Mouse (Mus musculus): ENCODE data around the gene Bbx.

Gene Bbx

DNA sequence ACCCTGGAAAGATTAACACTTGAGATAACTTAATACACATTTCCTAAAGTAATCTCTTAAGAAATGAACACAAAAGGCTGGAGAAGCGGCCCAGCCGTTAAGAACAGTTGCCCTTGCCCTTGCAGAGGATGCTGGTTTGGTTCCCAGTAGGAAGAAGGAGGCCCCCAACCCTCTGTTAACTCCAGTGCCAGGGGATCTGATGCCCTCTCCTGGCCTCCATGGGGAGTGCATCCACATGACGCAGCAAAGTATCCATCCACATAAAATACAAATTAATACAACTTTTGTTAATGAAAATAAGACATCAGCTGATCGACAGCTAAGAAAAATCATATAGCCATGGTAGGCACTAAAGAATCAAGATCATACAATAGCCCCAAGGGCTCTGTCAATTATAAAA lies 33.6 kb downstream of the Bbx start:
- DNase-seq (ENCODE audit: low read depth) = no peak

DNA sequence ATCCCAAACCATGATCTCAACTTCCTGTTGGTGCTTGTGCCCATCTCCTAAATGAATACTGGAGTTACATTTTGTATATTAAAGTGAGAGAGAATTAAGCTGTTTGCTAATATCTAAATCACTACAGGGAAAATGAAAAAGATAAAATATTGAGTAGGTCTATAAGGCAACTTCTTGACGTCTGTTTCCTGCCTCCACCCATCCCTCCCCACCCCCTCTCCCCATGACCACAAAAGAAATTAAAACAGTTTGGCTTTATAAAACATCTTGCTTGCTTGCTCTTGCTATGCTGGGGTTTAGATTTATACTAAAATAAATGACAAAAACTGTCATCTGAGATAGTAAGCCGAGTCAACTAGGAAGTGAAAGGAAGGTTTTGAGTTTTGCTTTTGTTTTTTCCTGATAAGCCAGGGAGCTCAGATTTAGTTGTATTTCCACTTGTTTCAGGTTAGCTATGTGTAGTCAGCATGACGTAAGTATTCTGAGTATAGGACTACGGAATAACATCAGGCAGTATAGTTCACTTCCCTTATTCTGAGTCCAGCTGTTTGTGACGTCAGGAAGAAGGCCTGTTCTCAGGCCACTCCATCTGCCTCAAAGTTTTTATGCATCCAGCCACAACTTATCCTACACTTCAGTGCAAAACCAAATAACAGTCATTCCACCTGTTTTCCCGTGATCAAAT lies 36.1 kb downstream of the Bbx start:
- peak; percentile 52 for DNase-seq (ENCODE audit: low read depth)

- DNase-seq (ENCODE audit: low read depth) = no peak
Observed at GRCm38 (mm10) chr16:50388499-50388898, 43.7 kb downstream of the Bbx start.

DNA sequence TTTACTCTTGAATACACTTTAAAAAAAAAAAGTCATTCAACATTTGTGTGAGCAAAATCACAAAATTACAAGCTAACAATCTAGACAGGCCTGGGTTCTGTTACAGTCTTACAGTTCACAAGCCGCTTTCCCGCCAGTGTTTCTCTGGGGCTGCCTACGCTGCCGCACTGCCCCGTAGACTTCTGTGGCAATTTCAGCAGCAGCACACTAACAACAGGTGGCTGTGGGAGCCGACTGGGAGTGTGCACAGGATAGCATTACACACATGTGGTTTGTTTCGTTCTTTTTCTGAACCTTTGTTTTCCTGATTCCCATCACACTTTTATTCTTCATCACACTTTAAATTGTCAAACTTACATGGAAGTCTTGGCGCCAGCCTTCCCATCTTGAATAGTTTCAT lies 48.6 kb downstream of the Bbx start:
- DNase-seq (ENCODE audit: low read depth) = no peak

DNA sequence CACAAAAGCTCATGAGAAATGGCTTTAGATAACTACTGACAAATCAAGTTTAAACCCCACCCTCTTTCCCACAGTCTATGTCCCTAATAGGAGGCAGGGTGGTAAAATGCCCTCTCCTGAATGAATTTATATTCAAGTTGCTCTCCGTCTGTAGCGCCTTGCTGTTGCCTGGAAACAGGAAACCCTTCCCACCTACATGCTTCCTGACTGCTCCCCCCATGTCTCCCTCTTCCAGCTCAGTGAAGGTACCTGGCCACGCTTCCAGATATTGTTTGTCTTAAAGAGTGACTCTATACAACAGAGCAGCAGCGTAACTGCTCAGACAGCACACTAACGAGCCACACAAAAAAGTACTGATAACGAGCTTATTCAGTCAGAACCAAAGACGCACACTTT lies 50.8 kb downstream of the Bbx start:
- no peak for DNase-seq (ENCODE audit: low read depth)

DNA sequence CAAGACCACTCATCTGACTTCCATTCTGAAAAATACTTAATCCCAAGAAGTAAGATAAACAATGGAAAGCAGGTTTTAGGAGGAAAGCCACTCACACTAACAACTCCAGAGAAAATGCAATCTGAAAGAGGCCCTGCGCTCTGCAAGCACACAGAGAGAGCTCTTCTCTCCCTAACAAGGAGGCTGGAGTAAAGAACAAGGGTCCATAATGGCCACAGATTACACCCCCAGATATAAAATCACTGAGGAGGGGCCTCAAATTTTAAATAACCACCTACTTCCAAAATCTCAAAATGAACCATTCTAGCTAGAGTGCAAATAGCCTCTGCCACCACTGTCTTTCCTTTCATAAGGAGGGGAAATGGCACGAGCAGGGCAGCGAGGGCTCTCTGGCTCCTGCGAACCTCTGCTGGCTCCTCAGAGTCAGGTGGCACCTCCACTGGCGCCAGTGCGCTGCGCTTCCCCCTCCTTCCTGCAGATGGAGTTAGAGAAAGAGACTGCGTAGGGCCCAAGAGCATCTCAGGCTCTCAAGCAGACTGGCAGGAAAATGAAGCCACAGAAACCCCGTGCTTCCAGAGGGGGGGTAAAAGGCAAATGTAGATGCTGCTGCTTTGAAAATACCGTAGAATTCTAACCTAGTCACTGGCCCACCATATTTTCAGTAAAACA lies 51.4 kb downstream of the Bbx start:
- DNase-seq (ENCODE audit: low read depth) = peak; percentile 51

- DNase-seq (ENCODE audit: low read depth) = no peak
Observed at GRCm38 (mm10) chr16:50380232-50380631, 52.0 kb downstream of the Bbx start.

DNA sequence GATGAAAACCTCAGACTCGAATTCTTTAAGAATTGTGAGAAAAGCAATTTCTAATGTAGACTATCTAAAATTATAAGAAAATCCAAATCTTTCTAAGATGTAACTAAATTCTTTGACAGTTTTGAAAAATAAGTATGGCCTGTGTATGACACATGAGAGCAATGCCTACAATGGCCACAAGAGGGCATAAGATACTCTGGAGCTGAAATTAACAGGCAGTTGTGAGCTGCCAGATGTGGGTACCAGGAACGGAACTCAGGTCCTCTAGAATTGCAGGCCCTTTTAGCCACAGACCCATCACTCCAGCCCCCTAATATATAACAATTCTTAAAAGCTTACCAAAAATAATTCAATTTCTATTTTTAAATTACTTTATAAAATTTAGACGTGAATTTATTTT lies 57.6 kb downstream of the Bbx start:
- DNase-seq (ENCODE audit: low read depth) = peak; percentile 59

- DNase-seq (ENCODE audit: low read depth) = no peak
Observed at GRCm38 (mm10) chr16:50373685-50374084, 58.5 kb downstream of the Bbx start.

- peak; percentile 93 for DNase-seq (ENCODE audit: low read depth)
Observed at GRCm38 (mm10) chr16:50372543-50372942, 59.6 kb downstream of the Bbx start.

- DNase-seq (ENCODE audit: low read depth) = peak; percentile 50
Observed at GRCm38 (mm10) chr16:50371460-50371859, 60.7 kb downstream of the Bbx start.

DNA sequence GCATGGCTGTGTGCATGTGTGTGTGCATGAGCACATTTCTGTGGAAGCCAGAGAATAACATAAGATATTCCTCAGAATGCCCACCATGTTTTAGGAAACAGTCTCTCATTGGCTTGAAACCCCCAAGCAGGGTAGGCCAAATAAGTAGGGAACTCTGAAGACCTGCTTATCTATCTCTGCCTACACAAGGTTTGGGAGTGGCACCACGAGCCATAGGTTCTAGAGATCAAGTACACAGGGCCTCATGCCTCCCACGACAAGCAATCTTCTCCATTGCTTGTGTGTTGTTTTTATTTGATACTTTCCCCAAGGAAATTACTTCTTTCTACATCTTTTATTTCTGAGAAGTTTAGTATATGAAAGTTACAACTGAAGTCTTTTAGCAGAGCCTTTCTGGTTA lies 61.8 kb downstream of the Bbx start:
- DNase-seq (ENCODE audit: low read depth) = no peak

DNA sequence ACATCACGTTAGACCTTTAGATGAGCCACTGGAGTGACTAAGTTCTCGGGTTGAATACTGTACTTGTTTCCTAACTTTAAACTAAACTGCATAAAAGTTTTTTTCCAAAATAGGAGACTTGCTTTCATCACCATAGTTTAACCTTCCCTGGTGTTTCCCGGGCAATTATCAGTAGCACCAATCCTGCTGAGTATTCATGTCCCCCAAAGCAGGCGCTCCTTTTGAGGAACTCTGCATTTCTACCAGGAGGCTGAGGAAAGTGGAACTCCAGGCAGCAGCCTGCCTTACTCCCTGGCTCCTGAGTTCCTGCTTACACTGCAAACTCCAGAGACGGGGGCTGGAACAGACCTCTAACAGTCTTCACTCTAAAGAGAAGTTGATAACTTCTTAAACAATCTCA lies 65.6 kb downstream of the Bbx start:
- no peak for DNase-seq (ENCODE audit: low read depth)

GRCm38 (mm10) chr16:50364189-50365059 lies 67.8 kb downstream of the Bbx start:
- no peak for DNase-seq (ENCODE audit: low read depth)

DNA sequence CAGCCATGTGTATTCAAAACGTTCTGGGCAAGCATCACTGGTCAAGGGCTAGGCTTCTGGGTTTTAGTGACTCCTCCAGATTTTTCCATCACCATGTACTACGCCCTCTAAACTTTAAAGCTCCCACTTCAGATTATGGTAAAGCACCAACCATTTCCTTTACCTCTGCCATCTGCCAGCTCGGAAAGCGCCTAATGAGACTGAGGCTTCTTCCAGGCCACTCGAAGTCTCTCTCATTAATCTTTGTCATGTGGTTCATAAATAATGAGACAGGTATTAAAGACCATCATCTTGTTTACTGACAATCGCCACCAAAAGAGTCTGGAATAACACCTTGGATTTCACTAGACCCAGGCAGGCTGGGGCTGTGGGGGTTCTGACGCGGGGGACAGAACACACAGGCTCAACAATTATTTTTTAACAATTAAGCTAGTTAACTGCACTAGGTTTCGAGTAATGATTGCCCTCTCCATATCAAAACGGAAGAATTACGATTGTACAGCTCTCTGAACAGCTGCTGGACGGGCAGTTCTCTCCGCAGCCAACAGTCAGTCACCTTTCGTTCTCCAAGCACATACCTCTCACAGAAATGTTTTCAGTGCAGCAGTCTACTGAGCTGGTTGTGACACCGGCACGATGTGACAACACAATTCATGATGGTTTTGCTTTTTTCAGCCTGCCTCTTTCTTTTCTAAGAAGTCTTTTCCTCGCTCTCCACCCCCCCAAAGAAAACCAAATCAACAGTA lies 68.6 kb downstream of the Bbx start:
- DNase-seq (ENCODE audit: low read depth) = no peak

DNA sequence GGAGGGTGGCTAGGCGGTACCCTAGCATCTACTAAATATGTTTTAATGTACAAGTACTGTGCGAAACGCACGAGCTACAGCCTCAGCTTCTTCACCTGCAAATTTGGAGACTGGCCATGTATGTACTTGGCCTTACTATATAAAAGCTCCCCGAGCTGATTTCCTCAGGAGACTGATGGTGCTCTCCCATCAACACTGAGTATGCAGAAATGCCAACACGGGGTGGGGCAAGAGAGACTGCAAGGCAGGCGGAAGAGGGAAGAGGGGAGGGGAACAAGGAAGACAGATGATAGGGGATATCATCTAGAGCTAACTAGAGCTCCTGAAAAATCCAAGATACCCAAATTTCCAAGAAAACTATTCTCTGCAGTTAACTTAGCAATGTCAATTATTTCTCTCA lies 71.6 kb downstream of the Bbx start:
- no peak for DNase-seq (ENCODE audit: low read depth)

DNA sequence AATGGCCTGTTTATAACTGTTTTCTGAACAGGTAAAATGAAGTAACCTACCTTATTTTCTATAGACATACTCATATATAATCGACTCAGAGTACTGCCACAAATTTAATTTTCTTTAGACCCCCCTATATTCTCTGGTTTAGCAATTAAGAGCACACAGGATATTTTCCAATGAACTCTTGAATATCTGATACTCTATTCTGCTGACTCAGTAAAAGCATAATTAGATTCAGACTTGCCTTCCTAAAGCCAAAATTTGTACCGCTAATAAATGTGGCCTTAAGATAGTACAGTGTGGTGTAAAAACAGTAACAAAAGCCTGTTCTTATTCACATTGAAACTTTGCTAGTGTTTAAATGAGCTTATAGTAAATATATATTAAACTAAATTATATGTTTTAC lies 102.5 kb downstream of the Bbx start:
- no peak for DNase-seq (ENCODE audit: low read depth)

DNA sequence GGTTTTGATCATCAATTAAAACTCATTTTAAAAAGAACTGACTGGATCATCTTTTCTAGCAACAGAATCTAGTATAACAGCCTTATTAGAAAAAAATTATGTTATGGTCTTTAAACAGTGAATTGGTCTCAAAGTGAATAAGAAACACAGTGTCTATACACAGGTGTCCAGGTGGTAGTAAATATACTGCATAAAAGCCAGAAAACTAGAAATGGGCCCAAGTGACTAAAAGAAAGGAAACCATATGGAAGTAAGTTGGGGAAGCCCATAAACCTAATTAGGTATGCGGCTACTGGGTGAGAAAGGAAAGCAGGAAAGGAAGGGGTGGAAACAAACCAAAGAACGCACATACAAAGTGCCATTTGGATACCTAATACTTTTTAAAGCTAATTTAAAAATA lies 107.4 kb downstream of the Bbx start:
- DNase-seq (ENCODE audit: low read depth) = no peak

DNA sequence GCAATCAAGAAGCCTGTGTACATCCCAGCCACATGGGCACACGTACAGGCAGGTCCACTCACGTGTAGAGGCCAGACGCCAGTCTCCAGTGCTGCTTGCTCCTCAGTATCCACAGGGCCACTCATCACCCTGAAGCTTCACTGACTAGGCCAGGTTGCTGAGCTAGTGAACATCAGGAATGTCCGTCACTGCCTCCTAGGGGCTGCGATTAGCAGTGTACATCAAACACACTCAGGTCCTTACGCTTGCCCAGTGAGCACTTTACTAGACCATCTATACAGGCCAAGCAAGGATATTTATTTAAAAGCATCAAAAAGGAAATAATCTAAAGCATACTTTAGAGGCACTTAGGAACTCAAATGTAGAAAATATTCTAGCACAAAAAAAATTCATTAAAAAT lies 107.9 kb downstream of the Bbx start:
- DNase-seq (ENCODE audit: low read depth) = no peak

- peak; percentile 39 for DNase-seq (ENCODE audit: low read depth)
Observed at GRCm38 (mm10) chr16:50321368-50321767, 110.8 kb downstream of the Bbx start.

- peak; percentile 63 for DNase-seq (ENCODE audit: low read depth)
Observed at GRCm38 (mm10) chr16:50318255-50318654, 113.9 kb downstream of the Bbx start.

DNA sequence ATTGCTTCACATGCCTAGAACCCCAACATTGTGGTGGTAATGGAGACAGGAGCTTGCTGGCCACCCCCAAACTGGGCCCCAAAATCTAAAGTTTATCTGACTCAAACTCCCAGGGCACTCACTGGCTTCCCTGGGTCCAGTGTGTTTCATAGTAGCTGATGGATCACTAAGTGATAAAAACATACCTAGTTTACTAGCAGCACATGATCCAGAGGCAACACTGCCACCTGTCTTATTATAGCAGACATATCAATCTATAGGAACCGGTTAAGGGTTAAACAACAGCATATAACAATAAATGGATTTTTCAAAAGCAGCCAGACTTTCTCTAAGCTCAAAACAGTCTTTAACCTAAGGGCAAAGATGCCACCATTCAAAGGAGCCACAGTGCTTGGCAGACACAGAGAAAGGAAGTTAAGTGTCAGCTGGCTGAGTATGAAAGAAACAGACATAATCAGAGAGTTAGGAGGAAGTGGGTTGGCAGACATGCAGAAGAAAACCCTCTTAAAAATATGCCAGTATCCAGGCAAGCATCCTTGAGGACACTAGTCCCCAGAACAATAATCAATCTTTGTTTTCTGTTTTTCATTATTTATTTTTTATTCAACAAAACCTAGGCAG lies 116.7 kb downstream of the Bbx start:
- peak; percentile 65 for DNase-seq (ENCODE audit: low read depth)

Data from 416B (cell line).